Mouse (Mus musculus): ENCODE measurements around the gene Sfxn2.

The Sfxn2 gene

DNA sequence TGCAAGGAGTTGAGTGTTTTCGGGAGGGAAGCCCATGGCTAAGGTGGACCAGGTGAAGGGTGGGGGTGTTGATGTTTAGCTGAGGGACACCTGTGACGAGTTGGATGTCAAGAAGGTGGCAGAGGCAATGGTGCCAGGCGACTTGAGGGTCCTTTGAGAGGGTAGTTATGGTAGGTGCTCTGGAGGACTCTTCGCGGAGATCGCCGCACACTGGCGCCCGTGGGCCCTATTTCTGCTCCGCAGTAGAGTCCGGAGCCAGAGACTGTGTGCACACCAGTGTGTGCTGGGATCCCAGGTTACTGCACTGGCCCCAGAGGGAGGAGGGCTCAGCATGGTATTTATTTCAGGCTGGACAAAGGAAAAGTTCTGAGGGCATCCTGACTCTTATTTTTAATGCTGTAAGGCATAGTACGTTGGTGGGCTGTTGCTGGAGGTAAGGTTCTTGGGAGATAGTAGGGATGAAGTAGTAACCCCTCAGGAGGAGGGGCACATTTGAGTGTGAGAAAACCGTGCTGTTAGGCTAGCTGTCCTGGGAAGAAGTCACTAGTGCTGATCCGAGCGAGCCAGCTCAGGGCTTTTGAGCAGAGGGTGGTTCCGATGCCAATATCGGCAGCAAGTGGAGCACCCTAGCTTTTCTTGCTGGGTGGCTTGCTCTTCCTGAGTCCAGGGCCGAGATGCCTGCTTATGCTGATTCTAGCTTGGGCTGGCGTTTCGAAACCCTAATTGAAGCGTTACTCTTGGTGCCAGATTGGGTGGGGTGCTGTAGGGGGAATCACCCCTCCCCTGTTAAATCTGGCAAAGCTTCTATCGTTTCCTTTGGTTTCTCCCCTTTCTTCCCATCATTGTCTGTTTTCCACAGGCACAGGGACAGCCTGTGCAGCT is 26.5 kb downstream of the Sfxn2 start:
- no peak for DNase-seq

DNA sequence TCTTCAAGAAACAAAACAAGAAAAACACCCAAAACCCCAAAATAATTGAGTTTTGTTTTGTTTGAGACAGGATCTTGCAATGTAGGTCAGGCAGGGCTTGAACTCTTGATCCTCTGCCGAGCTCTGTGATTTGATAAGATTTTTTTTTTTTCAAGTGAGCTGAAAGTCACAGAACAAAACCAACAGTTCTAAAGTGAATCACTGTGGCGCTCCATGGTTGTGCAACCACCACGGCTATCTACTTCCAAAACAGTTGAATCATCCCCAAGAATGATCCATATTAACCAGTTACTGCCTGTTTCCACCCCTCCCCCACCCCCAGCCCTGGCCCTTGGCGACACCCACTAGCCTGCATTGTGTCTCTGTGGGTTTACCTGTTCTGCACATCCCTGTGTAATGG is 27.2 kb downstream of the Sfxn2 start:
- no peak for DNase-seq

- DNase-seq, result no peak
Observed at GRCm38 (mm10) chr19:46601491-46601890, 28.3 kb downstream of the Sfxn2 start.

- no peak for DNase-seq
Observed at GRCm38 (mm10) chr19:46602406-46602805, 29.2 kb downstream of the Sfxn2 start.

DNA sequence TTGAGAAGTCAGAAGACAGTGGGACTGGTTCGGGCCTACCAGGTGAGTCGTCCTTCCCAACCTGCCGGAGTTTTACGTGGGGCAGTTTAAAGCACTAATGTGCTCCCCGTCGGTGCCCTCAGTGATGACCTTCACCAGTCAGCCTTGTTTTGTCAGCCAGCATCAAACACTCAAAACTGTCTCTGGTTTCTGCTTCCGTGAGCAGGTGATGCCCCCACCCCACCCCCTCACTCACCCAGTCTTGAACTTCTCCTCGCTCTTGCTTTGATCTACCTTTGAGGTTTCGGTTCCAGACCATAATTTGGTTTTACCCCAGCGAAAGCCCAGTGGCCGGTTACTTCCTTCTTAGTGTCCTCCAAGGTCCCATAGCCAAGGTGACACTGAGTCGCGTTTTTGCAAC is 33.6 kb downstream of the Sfxn2 start:
- peak; percentile 24 for DNase-seq

DNA sequence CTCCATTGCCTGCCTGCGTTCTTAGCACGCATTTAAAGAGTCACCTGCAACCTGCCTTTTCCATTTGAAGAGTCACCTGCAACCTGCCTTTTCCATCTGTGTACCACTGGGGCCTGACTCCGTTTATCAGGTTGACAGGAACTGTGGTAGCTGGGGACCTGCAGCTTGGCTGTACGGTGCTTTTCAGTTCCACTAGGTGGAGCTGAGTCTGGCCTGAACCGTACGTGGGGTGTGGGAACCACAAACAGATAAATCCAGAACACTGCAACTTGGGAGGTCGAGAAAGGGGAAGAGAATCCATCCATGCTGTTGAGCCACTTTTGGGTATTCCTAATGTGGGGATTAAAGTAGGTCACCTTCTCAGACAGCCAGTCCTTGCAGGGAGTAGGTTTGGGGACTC is 34.3 kb downstream of the Sfxn2 start:
- DNase-seq, result peak; percentile 58

GRCm38 (mm10) chr19:46608158-46608557 is 35.0 kb downstream of the Sfxn2 start:
- DNase-seq, result no peak

- no peak for DNase-seq
Observed at GRCm38 (mm10) chr19:46616378-46616777, 43.2 kb downstream of the Sfxn2 start.

GRCm38 (mm10) chr19:46617361-46617760 is 44.2 kb downstream of the Sfxn2 start:
- DNase-seq, result peak; percentile 16

- no peak for DNase-seq
Observed at GRCm38 (mm10) chr19:46618322-46618721, 45.2 kb downstream of the Sfxn2 start.

DNA sequence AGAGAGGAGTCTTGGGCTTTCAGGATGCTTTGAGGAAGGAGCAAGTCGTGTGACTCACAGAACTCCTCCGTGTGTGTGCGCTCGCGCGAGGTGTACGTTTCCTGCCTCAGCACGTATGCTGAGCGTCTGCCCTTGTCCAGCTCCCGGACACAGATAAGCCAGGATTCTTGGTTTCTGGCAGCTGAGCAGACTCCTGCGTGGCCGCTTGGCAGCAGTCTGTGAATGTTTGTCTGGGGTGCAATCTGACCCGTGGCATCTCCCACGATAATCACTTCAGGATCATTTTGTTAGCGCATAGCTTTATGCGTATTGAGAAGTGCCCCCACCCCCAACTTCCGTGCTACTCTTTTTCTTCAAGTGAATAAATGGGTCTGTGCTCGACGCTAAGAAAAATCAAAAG is 45.8 kb downstream of the Sfxn2 start:
- peak; percentile 14 for DNase-seq

DNA sequence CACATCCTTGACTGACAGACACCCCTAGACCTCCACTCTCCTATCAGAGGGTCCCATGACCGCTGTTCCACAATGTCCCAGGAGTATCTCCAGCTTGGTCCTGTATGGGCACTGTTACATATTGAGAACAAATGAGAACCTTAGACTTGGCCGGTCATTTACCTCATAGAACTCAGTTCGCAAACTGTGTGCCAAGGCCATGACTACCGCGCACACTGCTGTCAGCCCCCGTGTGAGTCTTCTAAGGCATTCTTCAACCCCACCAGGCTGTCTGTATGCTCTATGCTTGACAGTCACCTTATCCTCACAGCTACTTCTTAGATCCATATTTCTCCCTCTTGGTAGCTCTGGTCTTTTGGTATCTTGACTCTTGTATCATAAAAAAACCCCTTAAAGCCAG is 46.4 kb downstream of the Sfxn2 start:
- DNase-seq, result no peak

- DNase-seq, result peak; percentile 39
Observed at GRCm38 (mm10) chr19:46620016-46620808, 47.0 kb downstream of the Sfxn2 start.

- DNase-seq, result no peak
Observed at GRCm38 (mm10) chr19:46621236-46622183, 48.3 kb downstream of the Sfxn2 start.

GRCm38 (mm10) chr19:46622659-46623193 is 49.6 kb downstream of the Sfxn2 start:
- DNase-seq, result no peak

DNA sequence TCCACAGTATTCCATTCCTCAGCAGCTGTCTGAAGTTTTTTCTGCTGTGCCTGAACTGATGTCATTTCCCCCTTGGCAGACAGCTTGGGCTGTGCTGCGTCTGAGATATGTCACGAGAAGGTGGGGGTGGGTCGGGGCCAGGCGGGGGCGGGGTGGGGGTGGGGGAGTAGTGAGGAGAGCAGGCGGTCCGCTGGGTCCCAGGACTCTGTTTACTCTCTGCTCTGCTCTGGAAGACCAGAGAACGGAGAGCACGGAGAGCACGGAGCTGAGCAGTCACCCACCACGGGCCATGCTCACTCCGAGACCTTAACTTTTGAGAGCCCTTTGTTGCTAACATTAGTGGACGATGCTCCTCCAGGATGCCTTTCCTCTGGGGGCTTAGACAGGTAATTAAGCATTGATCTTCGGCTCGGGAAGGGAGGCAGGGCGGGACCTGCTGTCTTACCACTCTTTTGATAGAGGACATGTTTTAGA is 50.1 kb downstream of the Sfxn2 start:
- no peak for DNase-seq

GRCm38 (mm10) chr19:46623790-46624772 is 50.9 kb downstream of the Sfxn2 start:
- no peak for DNase-seq

GRCm38 (mm10) chr19:46625015-46625414 is 51.9 kb downstream of the Sfxn2 start:
- no peak for DNase-seq

DNA sequence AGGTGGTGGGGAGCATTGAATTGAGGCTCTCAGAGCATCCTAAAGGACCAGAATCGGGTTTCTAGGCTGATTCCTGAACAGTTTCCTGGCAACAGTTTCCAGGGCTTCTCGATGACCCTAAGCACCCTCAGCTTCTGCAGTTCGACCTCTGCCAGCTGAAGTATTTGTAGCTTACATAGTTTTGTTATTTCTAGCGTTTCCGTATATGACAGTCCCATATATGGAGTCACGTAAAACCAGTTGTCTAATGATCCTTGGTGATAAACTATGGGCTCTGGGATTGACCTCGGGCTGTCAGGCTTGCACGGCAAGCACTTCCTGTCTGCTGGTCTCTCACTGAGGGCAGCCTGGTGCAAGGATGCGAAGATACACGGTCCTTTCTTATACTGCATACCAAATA is 52.4 kb downstream of the Sfxn2 start:
- no peak for DNase-seq

- DNase-seq, result no peak
Observed at GRCm38 (mm10) chr19:46628403-46628802, 55.2 kb downstream of the Sfxn2 start.

DNA sequence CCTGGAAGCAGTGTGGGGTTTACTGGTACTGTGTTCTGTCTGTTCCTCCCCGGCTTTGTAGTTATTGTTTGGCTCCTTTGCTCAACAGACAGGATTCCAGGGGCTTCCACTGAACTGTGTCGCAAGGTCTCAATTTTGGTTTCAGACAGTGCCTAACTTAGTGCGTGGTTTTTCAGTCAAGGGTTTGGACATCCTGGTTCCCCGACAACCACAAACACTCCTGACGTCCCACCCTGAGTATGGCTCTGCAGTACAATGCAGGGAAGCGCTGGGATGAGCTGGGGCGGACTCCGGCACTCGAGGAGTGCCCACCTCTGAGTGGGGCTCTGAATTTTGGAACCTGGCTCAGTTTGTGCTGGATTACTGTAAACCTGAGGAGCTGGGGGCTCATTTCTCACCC is 56.6 kb downstream of the Sfxn2 start:
- no peak for DNase-seq
